Mouse (Mus musculus) lung, postnatal 36 days (tissue): ENCODE data around the gene Zbbx.

Experiments
- DNase-seq: peaks from one replicate; pipeline ENCODE4 v3.0.0; 2022; ENCODE audit warnings: mixed read lengths

The Zbbx gene

DNA sequence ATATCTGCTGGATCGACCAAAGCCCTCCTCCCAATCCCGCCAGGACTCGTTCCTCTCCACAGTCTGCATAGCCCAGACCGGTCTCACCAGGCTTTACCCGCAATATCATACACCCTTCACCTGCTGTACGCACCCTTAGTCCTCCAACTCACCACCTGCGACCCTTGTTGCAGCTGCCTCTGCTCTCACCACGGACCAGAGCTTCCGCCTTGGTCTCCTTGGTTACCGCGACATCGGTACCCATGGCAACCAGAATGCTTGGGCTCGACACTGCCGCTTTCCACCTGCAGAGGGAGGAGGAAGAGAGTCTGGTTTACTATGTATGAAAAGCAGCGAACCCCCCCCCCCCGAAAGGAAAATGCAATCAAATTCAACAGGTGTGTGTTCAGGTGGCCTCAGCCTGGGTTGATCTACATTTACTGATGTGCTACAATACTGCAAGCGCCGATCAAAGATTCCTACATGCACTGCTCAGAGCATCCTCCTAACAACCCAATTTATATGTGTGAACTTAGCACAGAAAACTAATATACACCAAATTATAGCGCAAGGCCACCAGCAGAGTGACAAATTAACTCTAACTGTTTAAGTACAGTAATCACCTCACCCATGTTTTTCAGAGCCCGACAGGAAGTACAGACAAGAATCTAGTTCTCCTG, at the start of gene Zbbx:
Gene Zbbx (minus strand): TSS at position 197 of the 659 bp plus-strand sequence.
- peak; percentile 25 for DNase-seq

DNA sequence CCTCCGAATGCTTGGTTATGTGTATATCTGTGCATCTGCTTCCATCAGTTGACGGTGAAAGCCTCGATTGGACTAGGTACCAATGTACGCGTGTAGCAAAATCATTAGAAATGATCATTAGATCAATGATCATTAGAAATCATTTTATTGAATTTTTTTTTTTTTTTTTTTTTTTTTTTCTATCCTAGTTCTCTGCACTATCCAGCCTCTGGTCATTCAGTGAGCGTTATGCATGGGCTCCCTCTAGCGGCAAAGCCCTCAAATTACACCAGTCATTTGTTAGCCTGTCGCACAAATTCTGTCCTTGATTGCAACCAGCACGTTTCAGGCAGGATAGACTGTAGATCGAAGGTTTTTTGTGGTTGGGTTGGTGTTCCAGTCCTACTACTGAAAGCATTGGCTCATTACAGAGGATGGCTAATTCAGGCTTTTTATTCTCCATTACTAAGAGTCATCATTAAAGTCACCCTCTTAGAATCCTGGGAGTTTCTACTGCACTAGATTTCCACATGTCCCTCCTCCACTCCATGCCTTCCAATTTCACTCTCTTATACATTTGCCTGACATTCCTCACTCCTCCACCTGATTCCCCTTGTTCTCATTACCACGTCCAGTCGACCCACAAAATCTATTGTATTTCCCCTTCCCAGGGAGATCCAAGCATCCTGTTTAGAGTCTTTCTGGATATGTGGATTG, 38.1 kb upstream of the Zbbx start:
- DNase-seq: peak; percentile 34

DNA sequence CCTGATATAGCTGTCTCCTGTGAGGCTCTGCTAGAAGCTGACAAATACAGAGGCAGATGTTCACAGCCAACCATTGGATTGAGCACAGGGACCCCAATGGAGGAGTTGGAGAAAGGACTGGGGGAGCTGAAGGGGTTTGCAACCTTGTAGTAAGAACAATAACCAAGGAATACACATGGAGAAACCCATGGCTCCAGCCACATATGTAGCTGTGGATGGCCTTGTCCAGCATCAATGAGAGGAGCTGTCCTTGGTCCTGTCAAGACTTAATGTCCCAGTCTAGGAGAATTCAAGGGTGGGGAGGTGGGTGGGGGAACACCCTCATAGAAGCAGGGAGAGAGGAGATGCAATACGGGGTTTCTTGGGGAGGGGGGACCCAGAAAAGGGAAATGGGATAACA, 17.8 kb upstream of the Zbbx start:
- DNase-seq: no peak

DNA sequence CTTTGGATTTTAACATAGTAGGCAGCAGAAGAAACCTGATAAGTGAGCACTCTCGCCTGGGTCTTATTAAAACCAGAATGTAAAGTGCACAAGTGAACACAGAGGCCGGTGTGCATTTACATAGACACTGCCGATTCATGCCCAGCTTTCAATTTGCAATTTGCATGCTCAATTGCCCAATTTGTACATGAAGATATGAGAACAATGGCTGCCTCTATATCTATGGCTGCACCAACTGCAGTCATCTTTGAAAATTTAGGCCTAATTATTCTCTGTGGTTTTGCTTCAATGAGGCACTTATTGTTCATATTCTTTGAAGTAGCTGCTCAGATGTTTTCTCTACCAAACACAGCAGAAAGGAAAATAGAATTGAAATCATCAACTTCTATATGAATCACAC, 23.0 kb downstream of the Zbbx start:
- no peak for DNase-seq

DNA sequence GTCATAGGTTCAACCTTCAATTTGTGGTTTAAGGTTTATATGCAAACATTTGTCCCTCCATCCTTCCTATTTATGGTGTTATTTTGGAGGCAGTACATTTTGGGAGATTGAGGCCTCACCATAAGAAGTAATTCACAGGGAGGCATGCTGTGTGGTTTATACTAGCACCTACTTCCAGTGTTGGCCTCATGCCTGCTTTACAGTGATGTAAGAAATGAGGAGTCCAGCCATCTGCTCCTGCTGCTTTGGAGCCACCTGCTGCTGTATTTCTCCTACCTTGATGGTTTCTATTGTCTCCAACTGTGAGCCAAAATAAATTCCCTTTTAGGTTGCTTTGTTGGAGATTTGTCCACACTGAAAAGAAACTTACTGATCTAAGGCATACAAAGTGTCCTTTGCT, 60.0 kb downstream of the Zbbx start:
- no peak for DNase-seq

DNA sequence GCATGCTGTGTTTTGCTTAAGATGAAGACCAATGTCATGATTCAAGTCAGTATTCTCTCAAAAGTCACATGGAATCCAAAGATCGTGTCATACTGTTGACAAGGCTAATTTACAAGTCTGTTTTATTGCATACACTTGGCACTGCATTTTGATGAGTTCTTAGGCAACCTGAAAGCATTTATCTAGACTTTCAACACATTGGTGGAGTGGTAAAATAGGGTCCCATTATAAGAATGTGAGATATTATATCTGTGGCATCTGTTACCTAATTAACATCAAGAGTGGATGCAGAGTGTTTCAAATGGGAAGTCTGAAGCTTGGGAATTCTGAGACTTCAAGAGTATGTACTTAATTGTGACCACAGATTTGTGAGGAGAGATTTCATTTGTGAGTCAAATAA, 79.1 kb downstream of the Zbbx start:
- no peak for DNase-seq

DNA sequence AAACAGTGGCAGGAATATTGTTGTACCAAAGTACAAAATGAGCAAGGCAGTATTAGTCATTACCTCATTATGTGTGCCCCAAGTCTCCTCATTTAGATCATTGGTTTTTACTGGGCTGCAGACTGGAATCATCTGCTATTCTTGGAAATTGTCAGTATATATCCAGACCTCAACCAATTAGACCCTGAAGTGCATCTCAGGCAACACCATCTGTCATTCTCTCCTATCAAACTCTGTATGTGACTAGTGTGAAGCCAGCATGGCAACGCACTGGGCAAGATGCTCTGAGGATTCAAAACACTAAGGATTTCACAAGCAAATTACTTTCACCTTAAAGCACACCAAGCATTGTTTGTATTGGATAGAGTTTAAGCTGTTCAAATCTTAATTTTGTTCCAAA, 85.9 kb downstream of the Zbbx start:
- no peak for DNase-seq

DNA sequence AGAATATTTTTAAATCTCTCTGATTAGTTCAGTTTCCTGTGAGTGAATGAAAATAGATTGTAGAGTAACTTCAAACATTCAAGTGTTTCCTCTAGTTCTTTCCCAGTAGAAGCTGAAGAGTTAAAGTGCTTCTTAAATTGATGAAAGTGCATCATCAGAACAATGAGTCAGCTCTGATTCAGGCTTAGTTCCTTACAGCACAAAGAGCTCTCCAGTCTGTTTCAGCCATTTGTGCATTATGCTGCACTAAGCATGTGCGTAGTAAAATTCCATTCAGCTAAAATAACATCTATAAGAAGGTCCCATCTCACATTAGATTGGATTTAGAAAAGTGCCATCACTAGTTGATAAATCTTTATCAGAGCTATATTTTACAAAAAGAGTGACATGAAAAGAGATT, 155.1 kb downstream of the Zbbx start:
- DNase-seq: no peak
